Mouse (Mus musculus) heart, embryonic 14.5 days (tissue): Measurements from ENCODE around the gene Plaa. TPM values are rescaled to one million over a fixed set of nuclear protein-coding genes. Genes with fewer than 3 reads are reported as not detected.
A peak's percentile ranks its signal among the peaks of the same experiment; 100 is the strongest.

Experiments
- ATAC-seq: fragments of 200-750 bp; cut with Nextera tagmentation; 2 replicates; pipeline ENCODE4 v1.8.0; 2017; ENCODE audit warnings: low read depth, moderate TSS enrichment; ENCODE audit not compliant: insufficient number of reproducible peaks, insufficient read depth, low FRiP score
- H3K27ac ChIP-seq, 2 experiments: fragments of 200-500 bp in 1 of 2; fragments of 300-500 bp in 1 of 2; sonication (generic) in 1 of 2; replicated peaks in 1 of 2; 2 replicates each; pipeline ENCODE4 v1.5.1; 2012 to 2014; ENCODE audit warnings: low read depth in 2 of 2, low read length in 2 of 2, control low read depth in 1 of 2, mild to moderate bottlenecking in 1 of 2, mixed read lengths in 1 of 2; ENCODE audit not compliant: control insufficient read depth in 1 of 2, insufficient read depth in 1 of 2
- H3K27me3 ChIP-seq: fragments of 300-500 bp; sonication (generic); 2 replicates; pipeline ENCODE4 v1.6.1; 2014; ENCODE audit warnings: mild to moderate bottlenecking, low read length, control low read depth; ENCODE audit not compliant: control insufficient read depth, insufficient read depth
- H3K36me3 ChIP-seq: fragments of 300-500 bp; sonication (generic); 2 replicates; pipeline ENCODE4 v1.6.1; 2014; ENCODE audit warnings: mild to moderate bottlenecking, control low read depth, low read length, mixed read lengths; ENCODE audit not compliant: control insufficient read depth, insufficient read depth
- H3K4me1 ChIP-seq, 2 experiments: fragments of 200-500 bp in 1 of 2; fragments of 300-500 bp in 1 of 2; sonication (generic) in 1 of 2; 2 replicates each; pipeline ENCODE4 v1.6.1; 2012 to 2014; ENCODE audit warnings: low read length in 2 of 2, control low read depth in 1 of 2, mixed read lengths in 1 of 2; ENCODE audit not compliant: control insufficient read depth in 2 of 2, insufficient read depth in 2 of 2
- H3K4me2 ChIP-seq: fragments of 300-500 bp; sonication (generic); 2 replicates; pipeline ENCODE4 v1.6.1; 2014; ENCODE audit warnings: mild to moderate bottlenecking, low read length
- H3K4me3 ChIP-seq, 2 experiments: fragments of 200-500 bp in 1 of 2; fragments of 300-500 bp in 1 of 2; sonication (generic) in 1 of 2; 2 replicates each; pipeline ENCODE4 v1.5.1; 2012 to 2014; ENCODE audit warnings: low read length in 2 of 2, mild to moderate bottlenecking in 2 of 2, control low read depth in 1 of 2, low read depth in 1 of 2, moderate library complexity in 1 of 2; ENCODE audit not compliant: control insufficient read depth in 1 of 2, insufficient read depth in 1 of 2
- H3K9ac ChIP-seq: fragments of 300-500 bp; sonication (generic); 2 replicates; pipeline ENCODE4 v1.6.1; 2014; ENCODE audit warnings: mild to moderate bottlenecking, low read length
- H3K9me3 ChIP-seq: fragments of 300-500 bp; sonication (generic); 2 replicates; pipeline ENCODE4 v1.6.1; 2016; ENCODE audit warnings: low read length, control low read depth; ENCODE audit not compliant: control insufficient read depth
- WGBS: fragments of 180-500 bp; shearing (Covaris S2); extraction: QIAGEN DNeasy Blood & Tissue Kit; methylation state at CpG from one replicate; pipeline ENCODE4 v1.1.7; 2014; 5-methylcytosine and 5-hydroxymethylcytosine counted together
- polyA plus RNA-seq: library from polyadenylated mRNA; unstranded; fragments of >200 nt; fragmentation: Nextera tagmentation; extraction: Ambion mirVana; gene quantifications from 2 replicates; pipeline ENCODE4 v1.2.1, GENCODE M21; 2014

Plaa gene
- polyA plus RNA-seq, 1 experiment from 2014 or later, result 59.3 TPM

DNA sequence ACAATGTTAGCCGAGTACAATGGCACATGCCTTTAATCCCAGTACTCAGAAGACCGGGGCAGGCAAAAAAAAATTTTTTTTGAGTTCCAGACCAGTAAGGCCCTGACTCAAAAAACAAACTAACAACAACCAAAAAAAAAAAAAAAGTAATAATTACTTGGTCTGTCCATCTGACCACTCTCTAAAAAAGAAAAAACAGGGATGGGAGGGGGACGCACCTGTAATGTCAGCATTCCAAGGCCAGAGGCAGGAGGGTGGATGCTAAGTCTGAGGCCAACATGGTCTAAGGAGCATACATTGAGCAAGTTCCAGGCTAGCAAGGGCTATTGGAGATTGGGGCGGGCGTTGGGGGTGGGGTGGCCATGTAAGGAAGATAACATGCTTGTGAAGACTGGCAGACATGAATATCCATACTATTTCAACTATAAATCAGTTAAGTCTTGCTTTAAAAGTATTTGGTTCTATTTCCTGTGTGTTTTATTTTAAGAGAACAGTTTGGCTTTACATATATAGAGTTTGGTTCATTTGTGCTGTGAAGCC is 48.0 kb downstream of the Plaa start:
- no peaks in the 10 kb centered on the region for H3K9me3 ChIP-seq
- H3K27me3 ChIP-seq, result no peaks in the 10 kb centered on the region
- peaks cover 6% of the 10 kb centered on the region for H3K36me3 ChIP-seq
- no peak overlapping the region for H3K27ac ChIP-seq
- ATAC-seq, result no peak
- H3K4me1 ChIP-seq, result peaks cover 0 to 10% of the 10 kb centered on the region in 2 experiments; a peak in 2 of 4 replicates
- WGBS, result 86% methylated on average over 5 of the region's 5 CpGs
- H3K4me3 ChIP-seq, result no peak overlapping the region; a peak in 1 of 4 replicates
- H3K4me2 ChIP-seq, result peak overlapping the region; percentile 84
- H3K9ac ChIP-seq, result no peak overlapping the region

DNA sequence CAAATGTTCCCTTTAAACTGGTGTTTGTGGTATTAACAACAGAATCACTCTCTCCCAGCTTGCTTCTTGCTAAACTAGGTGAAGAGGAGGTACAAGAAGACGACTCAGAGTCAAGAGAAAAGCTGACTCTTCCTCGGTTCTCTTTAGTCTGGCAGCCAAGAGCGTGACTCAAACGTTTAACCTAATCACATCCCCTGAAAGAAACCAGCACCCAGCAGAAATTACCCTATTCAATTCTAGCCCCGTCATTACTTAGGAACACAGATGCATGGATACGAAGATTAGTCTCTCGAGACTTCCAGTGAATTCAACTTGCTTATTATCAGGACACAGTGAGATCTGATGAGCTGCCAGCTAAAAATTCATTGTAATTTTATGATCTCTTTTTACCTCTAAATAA is 58.7 kb downstream of the Plaa start:
- no peaks in the 10 kb centered on the region for H3K4me1 ChIP-seq
- no peaks in the 10 kb centered on the region for H3K27me3 ChIP-seq
- H3K36me3 ChIP-seq, result peaks cover 43% of the 10 kb centered on the region
- 79% methylated on average over 7 of the region's 7 CpGs for WGBS
- H3K4me2 ChIP-seq, result no peak overlapping the region
- H3K9ac ChIP-seq, result no peak overlapping the region
- no peaks in the 10 kb centered on the region for H3K9me3 ChIP-seq
- H3K4me3 ChIP-seq, result no peak overlapping the region
- ATAC-seq, result no peak
- H3K27ac ChIP-seq, result no peak overlapping the region

DNA sequence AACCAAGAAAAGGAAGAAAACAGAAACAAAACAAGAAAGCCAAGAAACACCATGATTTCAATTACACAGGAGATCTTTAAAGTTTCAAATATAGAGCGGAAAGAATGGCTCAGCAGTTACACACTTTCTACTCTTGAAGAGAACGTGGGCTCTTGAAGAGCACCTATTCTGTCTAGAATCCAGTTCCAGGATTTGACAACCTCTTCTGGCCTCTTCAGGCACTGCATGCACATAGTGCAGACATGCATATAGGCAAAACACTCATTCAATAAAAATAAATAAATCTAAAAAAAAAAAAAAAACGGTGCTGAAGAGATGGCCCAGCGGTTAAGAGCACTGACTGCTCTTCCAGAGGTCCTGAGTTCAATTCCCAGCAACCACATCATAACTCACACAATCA is 60.0 kb downstream of the Plaa start:
- Histone ChIP-seq H3K36me3 (peaks cover 43% of the 10 kb centered on the region), H3K27ac (no peak overlapping the region), H3K9me3 (no peaks in the 10 kb centered on the region), H3K9ac (no peak overlapping the region), H3K4me3 (no peak overlapping the region), H3K27me3 (no peaks in the 10 kb centered on the region), H3K4me1 (no peaks in the 10 kb centered on the region), H3K4me2 (no peak overlapping the region)
- 92% methylated on average over 4 of the region's 4 CpGs for WGBS
- ATAC-seq, result no peak

DNA sequence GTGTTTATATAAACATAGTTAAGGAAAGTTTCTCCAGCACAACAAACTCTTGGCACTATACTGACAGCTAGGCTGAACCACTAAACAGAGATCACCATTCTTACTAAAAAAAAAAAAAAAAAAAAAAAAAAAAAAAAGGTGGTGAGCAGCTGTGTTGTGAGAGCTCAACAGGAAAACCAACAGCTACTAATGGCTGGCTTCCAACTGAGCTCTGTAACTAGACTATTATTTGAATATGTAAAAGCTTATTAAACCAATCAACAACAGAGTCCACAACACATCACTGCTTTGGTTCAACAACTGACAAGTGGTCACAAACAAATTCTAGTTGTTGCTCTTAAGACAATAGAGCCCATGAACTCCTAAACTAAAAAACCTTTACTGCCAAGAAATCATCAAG is 69.8 kb downstream of the Plaa start:
- Histone ChIP-seq H3K4me3 (no peak overlapping the region), H3K27me3 (no peaks in the 10 kb centered on the region), H3K27ac (no peak overlapping the region), H3K4me1 (no peaks in the 10 kb centered on the region), H3K9ac (no peak overlapping the region), H3K9me3 (no peaks in the 10 kb centered on the region), H3K4me2 (no peak overlapping the region), H3K36me3 (peaks cover 4% of the 10 kb centered on the region; the same call in 1 of the 2 replicates)
- ATAC-seq, result no peak

DNA sequence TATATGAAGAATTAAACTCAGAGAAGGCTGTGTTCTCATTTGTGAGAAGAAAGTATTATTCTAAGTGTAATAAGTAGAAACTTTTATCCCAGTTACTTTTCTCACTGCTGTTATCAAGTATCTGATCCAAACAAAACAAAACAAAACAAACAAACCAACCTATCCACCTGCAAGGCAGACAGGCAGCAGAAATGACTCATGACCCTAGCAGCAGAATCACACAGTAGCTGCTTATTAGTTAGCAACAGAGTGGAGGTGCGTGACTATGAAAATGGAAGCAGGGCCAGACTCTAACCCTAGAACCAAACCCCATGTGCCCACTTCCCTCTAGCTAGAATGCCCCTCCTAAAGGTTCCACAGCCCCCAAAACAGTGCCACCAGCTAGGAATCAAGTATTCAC is 73.6 kb downstream of the Plaa start:
- Histone ChIP-seq H3K36me3 (no peaks in the 10 kb centered on the region), H3K9me3 (no peaks in the 10 kb centered on the region)

DNA sequence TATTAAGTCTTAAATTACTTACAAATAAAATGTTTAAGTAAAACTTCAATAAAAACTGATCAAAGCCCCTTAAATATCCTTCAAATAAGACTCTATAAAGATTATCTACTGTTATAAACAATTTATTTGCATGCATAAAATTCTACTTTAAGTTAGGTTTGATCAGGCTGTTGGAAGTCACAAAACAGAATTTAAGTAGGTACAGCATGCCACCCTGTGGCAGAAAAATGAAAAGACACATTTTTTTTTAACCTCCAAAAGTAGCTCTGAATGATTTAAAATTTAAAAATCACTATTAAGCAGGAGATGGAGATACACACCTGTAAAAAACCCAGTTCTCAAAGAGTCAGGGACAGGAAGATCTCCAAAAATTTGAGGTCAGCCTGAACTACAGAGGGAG is 79.7 kb downstream of the Plaa start:
- no peak for ATAC-seq
- no peaks in the 10 kb centered on the region for H3K27me3 ChIP-seq

More for the DNA sequence above, 73.6 kb downstream of the Plaa start:
- ATAC-seq, result no peak
- no peak overlapping the region for H3K9ac ChIP-seq
- no peak overlapping the region for H3K4me3 ChIP-seq
- H3K4me1 ChIP-seq, result no peaks in the 10 kb centered on the region
- no peak overlapping the region for H3K4me2 ChIP-seq
- 94% methylated on average over 1 of the region's 1 CpGs for WGBS
- no peak overlapping the region for H3K27ac ChIP-seq
- H3K27me3 ChIP-seq, result no peaks in the 10 kb centered on the region

DNA sequence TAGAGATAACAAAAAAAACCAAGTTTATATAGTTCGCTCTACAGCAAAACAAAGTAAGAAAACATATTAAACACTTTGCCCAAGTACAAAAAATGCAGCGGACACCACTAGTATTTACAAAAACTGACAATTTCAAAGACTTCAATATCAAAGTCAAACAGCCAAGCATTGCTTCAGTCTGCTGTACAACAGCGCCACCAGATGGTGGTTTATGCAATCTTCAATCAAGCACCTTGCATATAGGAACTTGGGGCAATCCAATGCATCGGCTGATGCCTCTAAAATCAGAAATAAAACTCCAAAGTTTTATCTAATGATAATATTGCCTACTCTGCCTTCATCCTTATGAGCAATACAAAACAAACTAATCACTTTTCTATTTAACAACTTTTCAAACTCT is 85.4 kb downstream of the Plaa start:
- Histone ChIP-seq H3K4me2 (no peak overlapping the region), H3K4me3 (no peak overlapping the region), H3K27ac (no peak overlapping the region), H3K9ac (no peak overlapping the region), H3K4me1 (no peaks in the 10 kb centered on the region), H3K9me3 (no peaks in the 10 kb centered on the region), H3K36me3 (0 out of 2 replicates have a peak, but pooled peaks cover 4% of the 10 kb centered on the region), H3K27me3 (no peaks in the 10 kb centered on the region)
- ATAC-seq, result no peak
- 71% methylated on average over 4 of the region's 4 CpGs for WGBS

More for the DNA sequence above, 79.7 kb downstream of the Plaa start:
- Histone ChIP-seq H3K9ac (no peak overlapping the region), H3K4me3 (no peak overlapping the region), H3K27ac (no peak overlapping the region), H3K9me3 (no peaks in the 10 kb centered on the region), H3K36me3 (0 out of 2 replicates have a peak, but pooled peaks cover 4% of the 10 kb centered on the region), H3K4me2 (no peak overlapping the region), H3K4me1 (no peaks in the 10 kb centered on the region)
